Mouse (Mus musculus): ENCODE measurements around the gene Gm20661.

Gm20661 gene

DNA sequence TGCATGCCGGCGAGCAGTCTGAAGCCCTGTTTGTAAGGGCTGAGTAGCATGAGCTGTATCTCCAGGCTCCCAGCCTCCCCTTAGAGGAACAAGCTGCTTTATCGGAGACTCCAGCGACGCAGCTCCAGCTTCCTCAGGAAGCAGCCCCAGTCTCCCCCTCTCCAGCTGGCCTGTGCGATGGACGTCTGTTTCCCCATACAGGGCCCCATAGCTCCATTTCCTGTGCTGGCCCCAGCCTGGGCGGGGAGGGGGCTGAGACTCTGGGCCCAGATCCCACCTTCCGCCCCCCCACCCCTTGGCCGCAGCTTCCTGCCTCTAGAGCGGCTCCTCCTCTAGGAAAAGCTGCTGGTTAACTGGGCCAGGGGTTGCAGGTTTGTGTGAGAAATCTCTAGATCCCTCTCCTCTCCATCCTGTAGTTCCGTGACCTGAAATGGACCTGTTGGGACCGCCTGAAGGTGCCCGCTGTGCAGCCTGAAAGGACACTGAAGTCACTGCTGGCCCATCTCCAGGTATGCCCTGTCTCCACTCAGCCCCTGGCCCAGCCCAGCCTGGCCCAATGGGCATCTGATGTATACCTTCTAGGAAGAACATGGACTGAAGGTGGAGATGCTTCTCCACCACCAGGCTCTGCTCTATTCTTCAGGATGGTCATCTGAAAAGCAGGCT is at the start of gene Gm20661:
Gene Gm20661, plus strand, starts transcription at position 378 of the 666 bp plus-strand sequence.
- no peak for DNase-seq (ENCODE audit: low read depth, low spot score)

- no peak for DNase-seq (ENCODE audit: low read depth, low spot score)
Measured at GRCm38 (mm10) chr9:107934146-107934545, 48.7 kb upstream of the Gm20661 start.

GRCm38 (mm10) chr9:107935374-107935773 is 47.5 kb upstream of the Gm20661 start, which contains the start of gene Camkv:
Gene Camkv (plus strand): TSS chr9:107935674.
- DNase-seq (ENCODE audit: low read depth, low spot score), result no peak

- no peak for DNase-seq (ENCODE audit: low read depth, low spot score)
Measured at GRCm38 (mm10) chr9:107935790-107936214, 47.1 kb upstream of the Gm20661 start.

- DNase-seq (ENCODE audit: low read depth, low spot score), result peak; percentile 62
Measured at GRCm38 (mm10) chr9:107936215-107936822, 46.5 kb upstream of the Gm20661 start.

DNA sequence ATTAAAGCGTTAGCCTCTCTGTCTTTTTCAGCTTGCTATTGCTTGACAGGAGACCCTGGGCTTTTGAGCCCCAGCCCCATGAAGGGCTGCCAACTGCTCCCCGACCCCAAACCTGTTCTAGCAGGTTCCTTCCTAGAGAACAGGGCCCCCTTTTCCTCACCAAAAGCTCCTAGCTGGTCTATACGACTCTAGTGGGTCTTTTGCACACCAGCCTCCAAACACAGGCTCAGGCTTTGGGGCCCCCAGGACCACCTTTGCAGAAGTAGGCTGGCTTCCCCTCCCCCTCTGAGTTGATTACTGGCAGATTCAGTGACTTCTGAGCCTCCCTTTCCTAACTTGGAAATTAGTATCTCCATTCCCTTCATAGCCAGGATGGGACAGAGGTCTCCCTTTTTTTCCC is 46.0 kb upstream of the Gm20661 start:
- no peak for DNase-seq (ENCODE audit: low read depth, low spot score)

GRCm38 (mm10) chr9:107947241-107948194 is 35.3 kb upstream of the Gm20661 start:
- no peak for DNase-seq (ENCODE audit: low read depth, low spot score)

DNA sequence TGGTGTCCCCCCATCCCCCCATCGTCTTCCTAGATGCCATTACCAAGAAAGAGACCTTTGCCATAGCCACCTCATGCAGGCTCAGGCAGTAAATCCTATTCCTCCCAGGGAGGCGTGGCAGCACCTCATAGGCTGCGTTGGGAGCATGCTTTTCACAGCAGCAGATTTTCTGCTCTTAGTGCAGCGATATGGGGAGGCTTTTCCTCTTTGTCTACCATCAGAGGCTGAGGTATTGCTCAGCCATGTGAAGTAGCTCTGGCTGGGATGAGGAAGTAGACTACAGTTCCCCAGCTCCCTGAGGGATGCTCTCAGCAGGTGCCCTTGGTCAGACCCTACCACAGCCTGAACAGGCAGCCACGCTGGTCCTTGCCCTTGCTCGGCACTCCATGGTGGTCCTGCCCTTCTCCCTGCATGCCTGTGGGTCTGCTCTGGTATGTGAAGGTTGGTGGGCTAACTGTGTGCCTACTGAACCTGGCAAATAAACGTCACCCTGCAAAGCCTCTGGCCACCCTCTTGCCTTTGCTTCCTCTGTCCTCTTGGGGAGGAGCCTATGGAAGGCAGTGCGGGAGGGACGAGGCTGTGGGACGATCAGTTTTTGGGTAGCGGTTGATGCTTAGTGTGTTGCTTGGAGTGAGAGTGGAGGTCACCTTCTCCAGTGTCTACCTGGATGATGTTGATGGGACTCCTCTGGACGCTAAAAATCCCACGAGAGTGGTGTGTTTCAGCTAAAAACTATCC is 33.5 kb upstream of the Gm20661 start:
- no peak for DNase-seq (ENCODE audit: low read depth, low spot score)

DNA sequence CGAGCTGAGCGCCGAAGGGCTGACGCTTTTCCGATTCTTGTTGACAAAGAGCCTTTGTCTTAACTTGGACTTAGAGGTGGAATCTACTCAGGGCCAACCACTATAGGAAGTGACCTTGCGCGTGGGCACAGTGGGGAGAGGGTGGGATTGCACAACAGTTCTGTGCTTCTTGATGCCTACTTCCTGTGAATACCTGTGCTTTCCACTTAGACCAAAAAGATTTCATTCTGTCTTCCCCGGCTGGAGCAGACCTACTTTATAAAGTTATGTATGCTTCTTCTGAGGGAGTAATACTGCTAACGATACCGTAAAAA is 33.0 kb upstream of the Gm20661 start, which contains the start of gene Traip:
Gene Traip, plus strand, starts transcription at position 215 of the 314 bp plus-strand sequence.
- no peak for DNase-seq (ENCODE audit: low read depth, low spot score)

DNA sequence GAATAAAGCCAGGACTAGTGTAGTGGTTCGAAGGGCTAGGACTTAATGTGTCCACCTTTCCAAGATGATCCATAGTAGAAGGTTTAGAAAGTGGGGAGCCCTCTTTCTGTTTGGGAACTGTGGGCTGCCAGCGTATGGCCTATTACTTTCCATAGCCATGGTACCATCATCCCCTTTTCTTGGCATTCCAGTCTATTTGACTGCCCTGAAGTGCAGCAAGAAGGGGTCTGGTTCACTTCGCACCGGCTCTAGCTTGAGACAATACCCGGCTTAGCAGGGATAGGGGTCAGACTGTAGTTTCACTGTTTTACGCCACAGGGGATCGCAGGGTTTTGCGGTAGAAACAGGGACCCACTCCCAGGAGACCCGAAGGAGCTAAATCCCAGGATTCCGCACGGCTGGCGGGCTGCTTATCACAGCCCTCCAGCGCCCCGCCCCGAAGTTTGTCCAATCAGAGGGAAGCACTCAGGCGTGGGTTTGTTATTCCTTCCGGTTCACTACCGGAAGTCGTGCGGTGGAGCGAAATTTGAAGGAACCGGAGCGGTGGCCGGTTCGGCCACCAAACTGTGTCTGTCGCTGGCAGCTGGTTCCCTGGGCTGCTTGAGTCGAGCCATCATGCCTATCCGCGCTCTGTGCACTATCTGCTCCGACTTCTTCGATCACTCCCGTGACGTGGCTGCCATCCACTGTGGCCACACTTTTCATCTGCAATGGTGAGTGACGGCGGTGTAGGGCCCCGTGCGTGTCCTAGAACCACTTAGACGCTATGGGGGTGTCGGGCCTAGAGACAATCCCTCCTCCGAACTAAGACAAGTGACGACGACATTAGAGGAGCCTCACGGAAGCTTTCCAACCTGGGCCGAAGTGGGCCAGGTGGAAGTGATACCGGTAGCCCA is 32.1 kb upstream of the Gm20661 start:
- peak; percentile 92 for DNase-seq (ENCODE audit: low read depth, low spot score)

DNA sequence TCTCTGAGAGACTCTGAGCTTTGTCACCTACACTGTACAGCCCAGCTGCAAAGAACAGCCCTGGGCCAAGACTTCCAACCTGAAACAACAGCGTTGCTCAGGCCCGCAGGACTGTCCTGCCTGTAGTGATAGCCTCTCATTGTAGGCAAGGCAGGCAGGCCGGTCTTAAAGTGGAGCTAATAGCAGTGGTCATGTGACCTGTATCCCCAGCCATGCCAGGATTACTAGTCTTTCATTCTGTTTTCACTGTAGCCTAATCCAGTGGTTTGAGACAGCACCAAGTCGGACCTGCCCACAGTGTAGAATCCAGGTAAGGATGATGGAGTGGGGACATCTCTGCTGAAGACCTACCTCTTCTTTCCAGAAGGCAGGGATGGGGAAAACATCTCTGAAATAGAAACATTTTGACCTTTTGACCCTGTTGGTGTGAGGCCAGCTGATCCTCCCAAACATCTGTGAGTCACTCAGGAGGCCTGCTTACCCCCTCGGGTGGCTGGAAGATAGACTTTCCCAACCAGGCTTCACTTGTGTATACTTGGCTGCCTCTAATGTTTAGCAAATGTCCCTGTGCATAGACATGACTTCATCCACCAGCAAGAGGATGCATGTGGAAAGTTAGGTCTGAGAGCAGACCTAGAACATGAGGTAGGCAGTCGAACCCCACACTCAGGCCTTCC is 27.1 kb upstream of the Gm20661 start:
- DNase-seq (ENCODE audit: low read depth, low spot score), result no peak

GRCm38 (mm10) chr9:107957141-107957540 is 25.7 kb upstream of the Gm20661 start:
- peak; percentile 82 for DNase-seq (ENCODE audit: low read depth, low spot score)

GRCm38 (mm10) chr9:107959896-107960295 is 23.0 kb upstream of the Gm20661 start:
- DNase-seq (ENCODE audit: low read depth, low spot score), result no peak

GRCm38 (mm10) chr9:107960928-107961327 is 21.9 kb upstream of the Gm20661 start:
- DNase-seq (ENCODE audit: low read depth, low spot score), result peak; percentile 62

GRCm38 (mm10) chr9:107961351-107961762 is 21.5 kb upstream of the Gm20661 start:
- DNase-seq (ENCODE audit: low read depth, low spot score), result peak; percentile 92

GRCm38 (mm10) chr9:107961881-107962280 is 21.0 kb upstream of the Gm20661 start:
- DNase-seq (ENCODE audit: low read depth, low spot score), result peak; percentile 82

DNA sequence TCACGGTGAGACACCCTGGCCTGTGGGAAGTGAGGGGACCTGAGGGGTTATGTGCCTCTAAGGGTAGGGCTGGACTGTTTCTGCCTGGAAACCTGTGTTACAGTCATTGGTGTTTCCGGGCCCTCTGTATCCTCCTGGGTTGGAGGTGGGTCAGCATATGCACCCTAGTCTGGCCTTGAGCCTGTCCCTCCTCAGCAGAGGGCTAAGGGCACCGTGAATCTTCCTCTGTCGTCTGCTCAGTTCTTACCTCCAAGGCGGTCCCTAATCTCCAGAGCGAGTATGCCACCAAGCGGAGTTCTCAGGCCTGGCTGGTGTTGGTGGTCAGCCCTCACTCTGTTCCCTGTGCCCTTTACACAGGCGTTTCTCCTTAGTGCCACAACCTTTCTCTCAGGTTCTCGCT is 19.9 kb upstream of the Gm20661 start:
- DNase-seq (ENCODE audit: low read depth, low spot score), result no peak

DNA sequence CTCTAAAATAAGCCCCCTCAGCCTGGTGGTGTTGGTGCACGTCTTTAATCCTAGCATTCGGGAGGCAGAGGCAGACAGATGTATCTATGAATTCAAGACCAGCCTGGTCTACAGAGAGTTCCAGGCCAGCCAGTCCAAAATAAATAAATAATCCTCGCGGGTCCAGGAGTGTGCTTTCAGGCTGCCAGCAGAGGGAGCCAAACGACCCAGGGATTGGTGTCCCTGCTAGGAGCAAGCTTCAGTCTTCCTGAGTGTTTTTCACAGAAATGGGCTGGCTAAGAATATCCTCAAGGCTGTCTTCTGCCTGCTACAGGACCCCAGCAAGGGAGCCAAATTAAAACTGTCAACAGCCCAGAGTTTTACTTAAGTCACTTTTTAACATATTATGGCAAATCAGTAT is 19.2 kb upstream of the Gm20661 start:
- peak; percentile 76 for DNase-seq (ENCODE audit: low read depth, low spot score)

GRCm38 (mm10) chr9:107964681-107965080 is 18.2 kb upstream of the Gm20661 start:
- no peak for DNase-seq (ENCODE audit: low read depth, low spot score)

DNA sequence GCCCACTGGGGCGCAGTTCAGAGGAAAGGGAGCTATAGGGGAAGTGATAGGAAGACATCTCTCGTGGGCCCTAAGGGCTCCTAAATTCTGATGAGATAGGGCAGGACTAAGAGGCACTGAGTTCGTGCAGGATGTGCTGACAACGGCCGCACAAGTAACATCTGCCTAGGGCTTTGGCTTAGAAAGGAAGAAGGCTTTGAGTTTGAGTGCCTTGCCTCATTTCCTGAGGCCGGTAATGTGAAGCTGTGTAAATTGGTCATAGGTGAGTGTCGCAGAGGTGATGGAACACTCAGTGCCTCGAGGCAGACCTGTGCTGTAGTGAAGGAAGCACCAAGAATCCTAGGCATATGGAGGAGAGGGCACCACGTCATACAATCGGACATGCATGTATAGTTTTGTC is 16.2 kb upstream of the Gm20661 start:
- no peak for DNase-seq (ENCODE audit: low read depth, low spot score)
